Mouse (Mus musculus) erythroblast, embryonic 14.5 days (primary cell): Measurements from ENCODE around the gene Efna5.

Experiments used
- GATA1 ChIP-seq: IDR thresholded peaks from 2 replicates; pipeline ENCODE4 v1.6.1; 2012; ENCODE audit warnings: low read length, inconsistent platforms, mixed read lengths
- TAL1 ChIP-seq: IDR thresholded peaks from 3 replicates; pipeline ENCODE4 v1.6.1; 2012; ENCODE audit warnings: low read length, inconsistent platforms, mixed read lengths

DNA sequence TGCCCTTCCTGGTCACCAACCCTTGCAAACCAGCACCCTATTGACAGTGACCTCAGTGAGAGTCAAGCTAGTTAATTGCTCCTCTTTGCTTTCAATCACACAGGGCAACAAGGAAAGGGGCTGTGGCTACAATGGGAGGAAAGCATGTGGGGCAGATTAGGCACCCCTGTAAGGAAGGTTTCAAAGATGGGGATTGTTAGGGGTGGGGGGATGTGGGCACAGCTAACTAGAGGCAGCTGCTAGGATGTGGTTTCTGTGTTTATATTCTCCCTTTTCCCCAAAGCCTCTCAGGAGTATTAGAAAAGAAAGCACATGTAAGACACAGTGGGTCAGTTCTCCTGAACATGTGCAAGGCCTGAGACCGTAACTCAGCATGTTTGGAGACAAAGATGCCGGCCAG is 62.8 kb downstream of the Efna5 start:
- TF ChIP-seq GATA1, result no peak
- TF ChIP-seq TAL1, result no peak
